Mouse (Mus musculus): ENCODE results near the gene H2bfm. TPM values are rescaled to one million over a fixed set of nuclear protein-coding genes. Genes with fewer than 3 reads are reported as not detected.
"Not testable (repeated sequence)": the region's sequence is repeated elsewhere in the genome, so short reads cannot be mapped to it uniquely, and the experiment has no call there.

Gene H2bfm
- not detected in 2 replicates for polyA plus RNA-seq (2015; fragmentation: Nextera tagmentation; extraction: Ambion mirVana)

- H3K27ac ChIP-seq = no peak within 1 kb of the TSS
- no peak within 1 kb of the TSS for H3K9ac ChIP-seq
- no peaks in the 10 kb centered on the region for H3K27me3 ChIP-seq (replicated peaks)
- no peaks in the 10 kb centered on the region for H3K4me1 ChIP-seq
- H3K4me3 ChIP-seq (replicated peaks) = no peak within 1 kb of the TSS
- no peaks in the 10 kb centered on the region for H3K9me3 ChIP-seq
- H3K4me2 ChIP-seq = no peak within 1 kb of the TSS
- WGBS = 90% methylated on average over 14 of the region's 14 CpGs
- ATAC-seq (ENCODE audit: insufficient read depth, low FRiP score, low read depth) = no peak
- H3K36me3 ChIP-seq = no peaks in the 10 kb centered on the region
These were observed at the start of gene H2bfm for GRCm38 (mm10) chrX:136927031-136927430. Gene H2bfm (plus strand): TSS chrX:136927325.

- Histone ChIP-seq H3K4me3 (replicated peaks) (no peak overlapping the region), H3K9ac (no peak overlapping the region), H3K27me3 (replicated peaks) (no peaks in the 10 kb centered on the region), H3K36me3 (no peaks in the 10 kb centered on the region), H3K27ac (no peak overlapping the region), H3K4me1 (no peaks in the 10 kb centered on the region), H3K4me2 (no peak overlapping the region), H3K9me3 (no peaks in the 10 kb centered on the region)
- ATAC-seq (ENCODE audit: insufficient read depth, low FRiP score, low read depth) = no peak
- 58% methylated on average over 2 of the region's 2 CpGs for WGBS
These were observed 31.4 kb upstream of the H2bfm start for GRCm38 (mm10) chrX:136895757-136896156.

- no peak overlapping the region for H3K9ac ChIP-seq
- ATAC-seq (ENCODE audit: insufficient read depth, low FRiP score, low read depth) = no peak
- H3K36me3 ChIP-seq = no peaks in the 10 kb centered on the region
- H3K27me3 ChIP-seq (replicated peaks) = no peaks in the 10 kb centered on the region
- H3K27ac ChIP-seq = no peak overlapping the region
- H3K4me2 ChIP-seq = no peak overlapping the region
- no peaks in the 10 kb centered on the region for H3K4me1 ChIP-seq
- no peaks in the 10 kb centered on the region for H3K9me3 ChIP-seq
- no peak overlapping the region for H3K4me3 ChIP-seq (replicated peaks)
- WGBS = 46% methylated on average over 4 of the region's 4 CpGs
These were observed 22.8 kb upstream of the H2bfm start for GRCm38 (mm10) chrX:136904369-136904768.

- H3K4me2 ChIP-seq = no peak overlapping the region
- no peak overlapping the region for H3K4me3 ChIP-seq (replicated peaks)
- no peaks in the 10 kb centered on the region for H3K9me3 ChIP-seq
- H3K9ac ChIP-seq = no peak overlapping the region
- ATAC-seq (ENCODE audit: insufficient read depth, low FRiP score, low read depth) = no peak
- H3K36me3 ChIP-seq = no peaks in the 10 kb centered on the region
- no peak overlapping the region for H3K27ac ChIP-seq
- H3K27me3 ChIP-seq (replicated peaks) = no peaks in the 10 kb centered on the region
- no peaks in the 10 kb centered on the region for H3K4me1 ChIP-seq
These were observed 1.3 kb upstream of the H2bfm start for GRCm38 (mm10) chrX:136925863-136926262.

- Histone ChIP-seq H3K27ac (no peak overlapping the region), H3K4me2 (no peak overlapping the region), H3K36me3 (no peaks in the 10 kb centered on the region), H3K4me3 (replicated peaks) (no peak overlapping the region), H3K4me1 (no peaks in the 10 kb centered on the region), H3K27me3 (replicated peaks) (no peaks in the 10 kb centered on the region), H3K9ac (no peak overlapping the region), H3K9me3 (no peaks in the 10 kb centered on the region)
- WGBS = 20% methylated on average over 3 of the region's 3 CpGs
- no peak; the same call in 1 of the 2 replicates for ATAC-seq (ENCODE audit: insufficient read depth, low FRiP score, low read depth)
These were observed 10.9 kb downstream of the H2bfm start for GRCm38 (mm10) chrX:136937985-136938384.

- H3K9me3 ChIP-seq; H3K4me1 ChIP-seq; H3K9ac ChIP-seq; H3K36me3 ChIP-seq; H3K27me3 ChIP-seq (replicated peaks); H3K27ac ChIP-seq: not testable (repeated sequence)
- Histone ChIP-seq H3K4me3 (replicated peaks) (peak overlapping the region; percentile 27), H3K4me2 (peak overlapping the region; percentile 46)
- ATAC-seq (ENCODE audit: insufficient read depth, low FRiP score, low read depth) = peak; percentile 95
- 26% methylated on average over 13 of the region's 13 CpGs for WGBS
These were observed 30.6 kb downstream of the H2bfm start for GRCm38 (mm10) chrX:136957583-136958279.

- ATAC-seq (ENCODE audit: insufficient read depth, low FRiP score, low read depth); H3K27me3 ChIP-seq (replicated peaks); H3K9me3 ChIP-seq; H3K9ac ChIP-seq; H3K27ac ChIP-seq; H3K4me1 ChIP-seq; H3K36me3 ChIP-seq: not testable (repeated sequence)
- Histone ChIP-seq H3K4me3 (replicated peaks) (peak overlapping the region; percentile 27), H3K4me2 (peak overlapping the region; percentile 46)
- WGBS = 61% methylated on average over 5 of the region's 5 CpGs
These were observed 31.2 kb downstream of the H2bfm start for GRCm38 (mm10) chrX:136958300-136958699.

- Histone ChIP-seq H3K4me1 (no peaks in the 10 kb centered on the region), H3K4me2 (no peak overlapping the region), H3K4me3 (replicated peaks) (no peak overlapping the region), H3K9me3 (no peaks in the 10 kb centered on the region), H3K27ac (no peak overlapping the region), H3K36me3 (no peaks in the 10 kb centered on the region), H3K27me3 (replicated peaks) (no peaks in the 10 kb centered on the region), H3K9ac (no peak overlapping the region)
- ATAC-seq (ENCODE audit: insufficient read depth, low FRiP score, low read depth) = no peak
- 35% methylated on average over 2 of the region's 2 CpGs for WGBS
These were observed 32.6 kb downstream of the H2bfm start for GRCm38 (mm10) chrX:136959688-136960087.

GRCm38 (mm10) chrX:136975397-136975796 is 48.3 kb downstream of the H2bfm start, which contains the start of gene Tmsb15b2:
Gene Tmsb15b2 (minus strand): TSS chrX:136975497.
- 82% methylated on average over 6 of the region's 6 CpGs for WGBS
- Histone ChIP-seq H3K4me2 (peak within 1 kb of the TSS; percentile 54), H3K9ac (peak within 1 kb of the TSS; percentile 34; the same call in 1 of the 2 replicates), H3K4me3 (replicated peaks) (peak within 1 kb of the TSS; percentile 45)
- H3K27ac ChIP-seq; H3K36me3 ChIP-seq; ATAC-seq (ENCODE audit: insufficient read depth, low FRiP score, low read depth); H3K27me3 ChIP-seq (replicated peaks); H3K9me3 ChIP-seq; H3K4me1 ChIP-seq: not testable (repeated sequence)

GRCm38 (mm10) chrX:136976424-136977084 is 49.4 kb downstream of the H2bfm start, which contains the start of the genes Tmsb15l and Tmsb15b1:
Gene Tmsb15l (minus strand): TSS chrX:136976869.
Gene Tmsb15b1 (minus strand): TSS chrX:136976874.
- H3K4me3 ChIP-seq (replicated peaks) = peak within 1 kb of the TSS; percentile 45
- WGBS = 26% methylated on average over 15 of the region's 15 CpGs
- no peaks in the 10 kb centered on the region for H3K9me3 ChIP-seq
- no peaks in the 10 kb centered on the region for H3K27me3 ChIP-seq (replicated peaks)
- H3K4me1 ChIP-seq = no peaks in the 10 kb centered on the region
- no peaks in the 10 kb centered on the region for H3K36me3 ChIP-seq
- peak within 1 kb of the TSS; percentile 34 for H3K9ac ChIP-seq
- peak; percentile 100 for ATAC-seq (ENCODE audit: insufficient read depth, low FRiP score, low read depth)
- H3K27ac ChIP-seq = no peak within 1 kb of the TSS
- peak within 1 kb of the TSS; percentile 54 for H3K4me2 ChIP-seq

All from stomach, embryonic 15.5 days (tissue).